Mouse (Mus musculus) neural tube, embryonic 14.5 days (tissue): ENCODE data around the gene Slco3a1. TPM values are rescaled to one million over a fixed set of nuclear protein-coding genes. Genes with fewer than 3 reads are reported as not detected.
A peak's percentile ranks its signal among the peaks of the same experiment; 100 is the strongest.

Experiments
- ATAC-seq: fragments of 200-750 bp; cut with Nextera tagmentation; 2 replicates; pipeline ENCODE4 v1.8.0; 2017; ENCODE audit warnings: low read depth, mild to moderate bottlenecking, moderate TSS enrichment, moderate library complexity
- H3K27ac ChIP-seq: fragments of 300-500 bp; sonication (generic); 2 replicates; pipeline ENCODE4 v1.5.1; 2014; ENCODE audit warnings: low read depth, mild to moderate bottlenecking, control low read depth, low read length, moderate library complexity, mixed read lengths
- H3K27me3 ChIP-seq: fragments of 300-500 bp; sonication (generic); 2 replicates; pipeline ENCODE4 v1.6.1; 2014; ENCODE audit warnings: low read length; ENCODE audit not compliant: control insufficient read depth, insufficient read depth
- H3K36me3 ChIP-seq: fragments of 300-500 bp; sonication (generic); 2 replicates; pipeline ENCODE4 v1.6.1; 2014; ENCODE audit warnings: low read length, mixed read lengths; ENCODE audit not compliant: control insufficient read depth, insufficient read depth
- H3K4me1 ChIP-seq: fragments of 300-500 bp; sonication (generic); 2 replicates; pipeline ENCODE4 v1.6.1; 2014; ENCODE audit warnings: low read length; ENCODE audit not compliant: control insufficient read depth, insufficient read depth
- H3K4me2 ChIP-seq: fragments of 300-500 bp; sonication (generic); 2 replicates; pipeline ENCODE4 v1.6.1; 2014; ENCODE audit warnings: mild to moderate bottlenecking, low read depth, low read length, control low read depth
- H3K4me3 ChIP-seq: fragments of 300-500 bp; sonication (generic); 2 replicates; pipeline ENCODE4 v1.5.1; 2014; ENCODE audit warnings: low read depth, low read length, control low read depth, mixed read lengths
- H3K9ac ChIP-seq: fragments of 300-500 bp; sonication (generic); replicated peaks from 2 replicates; pipeline ENCODE4 v1.6.1; 2014; ENCODE audit warnings: low read depth, mild to moderate bottlenecking, control low read depth, low read length, mixed read lengths
- H3K9me3 ChIP-seq: fragments of 300-500 bp; sonication (generic); 2 replicates; pipeline ENCODE4 v1.6.1; 2016; ENCODE audit warnings: low read length; ENCODE audit not compliant: control insufficient read depth
- WGBS: fragments of 180-500 bp; shearing (Covaris S2); extraction: QIAGEN DNeasy Blood & Tissue Kit; methylation state at CpG from one replicate; pipeline ENCODE4 v1.1.7; 2014; 5-methylcytosine and 5-hydroxymethylcytosine counted together
- polyA plus RNA-seq: library from polyadenylated mRNA; unstranded; fragments of >200 nt; fragmentation: Nextera tagmentation; extraction: Ambion mirVana; gene quantifications from 2 replicates; pipeline ENCODE4 v1.2.1, GENCODE M21; 2014

Gene Slco3a1
- polyA plus RNA-seq, 1 experiment from 2014 or later: 18.6 TPM

GRCm38 (mm10) chr7:74381051-74381450 is 173.5 kb downstream of the Slco3a1 start:
- peaks cover 2% of the 10 kb centered on the region; the same call in 1 of the 2 replicates for H3K4me1 ChIP-seq
- 78% methylated on average over 2 of the region's 2 CpGs for WGBS

DNA sequence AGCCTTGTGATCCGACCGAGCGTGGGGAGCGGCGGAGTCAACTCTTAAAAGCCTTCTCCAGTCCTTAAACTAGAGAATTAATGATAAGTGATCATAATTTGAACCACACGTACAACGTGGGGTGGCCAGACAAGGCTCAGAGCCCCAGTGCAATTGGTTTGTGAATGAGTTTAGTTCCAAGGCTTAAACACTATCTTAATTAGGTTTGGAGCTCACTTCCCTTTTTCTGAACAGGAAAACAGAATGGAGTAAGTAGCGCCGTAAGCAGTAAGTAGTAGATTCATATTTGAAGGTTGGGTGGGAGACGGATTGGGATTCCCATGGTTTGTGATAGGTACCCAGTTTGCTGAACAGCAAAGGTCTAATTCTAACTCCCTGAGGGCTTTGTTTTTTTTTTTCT is 176.7 kb downstream of the Slco3a1 start:
- H3K9ac ChIP-seq: no peak overlapping the region
- no peak for ATAC-seq
- H3K9me3 ChIP-seq: no peaks in the 10 kb centered on the region
- no peak overlapping the region for H3K4me2 ChIP-seq
- 76% methylated on average over 10 of the region's 10 CpGs for WGBS
- H3K4me1 ChIP-seq: peaks cover 2% of the 10 kb centered on the region; the same call in 1 of the 2 replicates
- H3K27ac ChIP-seq: no peak overlapping the region
- H3K4me3 ChIP-seq: no peak overlapping the region
- no peaks in the 10 kb centered on the region for H3K27me3 ChIP-seq
- H3K36me3 ChIP-seq: no peaks in the 10 kb centered on the region

More at GRCm38 (mm10) chr7:74381051-74381450, 173.5 kb downstream of the Slco3a1 start:
- no peak for ATAC-seq
- no peak overlapping the region for H3K4me2 ChIP-seq
- H3K27me3 ChIP-seq: no peaks in the 10 kb centered on the region
- no peak overlapping the region for H3K4me3 ChIP-seq
- no peak overlapping the region for H3K27ac ChIP-seq
- no peaks in the 10 kb centered on the region for H3K36me3 ChIP-seq
- no peaks in the 10 kb centered on the region for H3K9me3 ChIP-seq
- no peak overlapping the region for H3K9ac ChIP-seq

GRCm38 (mm10) chr7:74376397-74377044 is 178.1 kb downstream of the Slco3a1 start:
- Histone ChIP-seq H3K4me3 (no peak overlapping the region), H3K27me3 (no peaks in the 10 kb centered on the region), H3K27ac (no peak overlapping the region), H3K9ac (no peak overlapping the region), H3K4me2 (no peak overlapping the region), H3K4me1 (peaks cover 2% of the 10 kb centered on the region; the same call in 1 of the 2 replicates), H3K9me3 (no peaks in the 10 kb centered on the region), H3K36me3 (no peaks in the 10 kb centered on the region)
- no peak for ATAC-seq
- WGBS: 53% methylated on average over 12 of the region's 12 CpGs

DNA sequence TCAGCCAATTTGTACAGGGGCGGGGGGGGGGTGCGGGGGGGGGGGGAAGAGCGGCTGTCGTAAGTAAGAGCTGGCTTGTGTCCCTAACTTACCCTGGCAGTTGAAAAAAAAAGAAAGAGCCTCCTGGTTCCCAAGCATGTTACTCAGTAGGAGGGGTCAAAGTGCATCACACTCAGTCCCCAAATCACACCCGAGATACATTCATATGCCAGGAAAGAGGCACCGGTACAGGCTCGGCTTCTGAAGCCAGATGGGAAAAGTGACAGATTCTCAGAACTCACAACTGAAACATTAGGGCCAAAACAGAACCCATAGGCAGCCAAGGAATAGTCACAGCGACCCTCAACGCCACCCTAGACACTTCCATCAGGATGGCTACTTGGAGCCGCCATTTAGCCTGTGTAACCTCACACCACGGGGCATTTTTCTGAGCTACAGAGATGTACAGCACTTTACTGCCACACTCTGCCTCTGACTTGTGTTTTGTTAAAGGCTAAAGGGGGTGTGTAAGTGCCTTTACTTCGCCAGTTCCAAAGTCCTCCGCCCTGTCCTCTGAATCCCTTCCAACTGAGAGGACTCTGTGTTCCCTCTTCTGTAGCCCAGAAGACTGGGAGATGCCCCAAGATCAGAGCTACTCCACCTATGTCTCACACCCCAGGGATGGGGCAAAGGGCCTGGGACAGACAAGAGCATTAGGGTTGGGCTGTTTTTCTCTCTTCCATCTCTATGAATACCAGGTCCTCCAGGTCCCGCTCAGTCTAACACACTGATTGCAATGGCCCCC is 179.2 kb downstream of the Slco3a1 start:
- Histone ChIP-seq H3K4me2 (no peak overlapping the region), H3K4me3 (no peak overlapping the region), H3K27ac (no peak overlapping the region), H3K9ac (no peak overlapping the region), H3K36me3 (no peaks in the 10 kb centered on the region), H3K9me3 (no peaks in the 10 kb centered on the region), H3K4me1 (peaks cover 2% of the 10 kb centered on the region; the same call in 1 of the 2 replicates), H3K27me3 (no peaks in the 10 kb centered on the region)
- ATAC-seq: no peak
- 80% methylated on average over 13 of the region's 14 CpGs for WGBS

GRCm38 (mm10) chr7:74373056-74373455 is 181.5 kb downstream of the Slco3a1 start:
- H3K4me1 ChIP-seq: peaks cover 2% of the 10 kb centered on the region; the same call in 1 of the 2 replicates
- H3K4me3 ChIP-seq: no peak overlapping the region
- H3K36me3 ChIP-seq: no peaks in the 10 kb centered on the region
- no peak overlapping the region for H3K4me2 ChIP-seq
- WGBS: 89% methylated on average over 6 of the region's 6 CpGs
- no peak for ATAC-seq
- H3K9ac ChIP-seq: no peak overlapping the region
- no peak overlapping the region for H3K27ac ChIP-seq
- no peaks in the 10 kb centered on the region for H3K9me3 ChIP-seq
- H3K27me3 ChIP-seq: no peaks in the 10 kb centered on the region

DNA sequence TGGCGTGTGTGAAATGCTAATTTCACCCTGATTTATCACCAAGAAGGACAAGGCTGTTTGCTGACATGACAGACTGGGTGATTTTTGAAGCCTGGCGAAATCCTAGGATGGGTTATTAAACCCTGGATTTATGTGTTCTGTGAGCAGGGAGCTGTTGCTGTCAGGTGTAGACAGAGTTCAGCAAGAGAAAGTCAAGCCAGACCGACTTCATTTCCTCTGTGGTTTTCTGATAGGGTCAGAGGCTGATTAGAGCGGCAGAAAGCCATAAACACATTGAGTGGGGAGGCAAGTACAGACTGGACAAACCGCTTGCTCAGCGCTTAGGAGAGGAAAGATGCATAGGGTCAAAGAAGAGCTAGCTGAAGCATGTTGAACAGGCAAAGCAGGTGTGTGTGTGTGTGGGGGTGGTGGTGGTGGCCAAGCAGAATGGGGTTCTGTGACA is 182.4 kb downstream of the Slco3a1 start:
- WGBS: 43% methylated on average over 6 of the region's 6 CpGs
- H3K4me2 ChIP-seq: no peak overlapping the region

DNA sequence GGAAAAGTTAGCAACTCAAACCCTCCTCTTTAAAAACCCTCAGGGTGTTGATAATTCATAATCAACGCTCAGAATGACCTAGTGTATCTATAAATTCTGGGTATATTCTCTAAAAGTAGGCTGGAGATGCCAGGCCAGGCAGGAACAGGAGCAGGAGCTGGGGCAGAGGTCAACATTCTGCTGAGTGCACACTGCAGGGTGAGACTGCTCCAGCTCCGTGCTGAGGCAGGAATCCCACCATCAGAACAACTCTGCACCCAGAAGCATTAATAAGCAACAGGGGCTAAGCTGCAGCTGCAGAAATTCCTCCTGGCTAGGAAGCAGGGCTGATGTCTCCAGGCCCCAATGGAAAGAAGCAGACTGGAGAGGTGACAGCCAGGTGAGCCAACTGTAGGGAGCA is 182.9 kb downstream of the Slco3a1 start:
- H3K4me2 ChIP-seq: no peak overlapping the region
- H3K4me1 ChIP-seq: peaks cover 5% of the 10 kb centered on the region; the same call in 1 of the 2 replicates
- H3K27ac ChIP-seq: no peak overlapping the region
- H3K9ac ChIP-seq: no peak overlapping the region
- no peaks in the 10 kb centered on the region for H3K9me3 ChIP-seq
- WGBS: 34% methylated on average over 2 of the region's 2 CpGs
- H3K36me3 ChIP-seq: no peaks in the 10 kb centered on the region
- peak; percentile 30; the same call in 1 of the 2 replicates for ATAC-seq
- no peak overlapping the region for H3K4me3 ChIP-seq
- no peaks in the 10 kb centered on the region for H3K27me3 ChIP-seq

More for the DNA sequence above, 182.4 kb downstream of the Slco3a1 start:
- peaks cover 5% of the 10 kb centered on the region; the same call in 1 of the 2 replicates for H3K4me1 ChIP-seq
- ATAC-seq: peak; percentile 12; the same call in 1 of the 2 replicates
- no peak overlapping the region for H3K9ac ChIP-seq
- no peaks in the 10 kb centered on the region for H3K27me3 ChIP-seq
- H3K9me3 ChIP-seq: no peaks in the 10 kb centered on the region
- no peak overlapping the region for H3K4me3 ChIP-seq
- no peaks in the 10 kb centered on the region for H3K36me3 ChIP-seq
- H3K27ac ChIP-seq: no peak overlapping the region

- Histone ChIP-seq H3K4me1 (peaks cover 5% of the 10 kb centered on the region; the same call in 1 of the 2 replicates), H3K27me3 (no peaks in the 10 kb centered on the region), H3K9ac (no peak overlapping the region), H3K27ac (no peak overlapping the region), H3K9me3 (no peaks in the 10 kb centered on the region), H3K4me2 (no peak overlapping the region), H3K4me3 (no peak overlapping the region), H3K36me3 (no peaks in the 10 kb centered on the region)
- 38% methylated on average over 2 of the region's 2 CpGs for WGBS
- ATAC-seq: peak; percentile 79
Measured at GRCm38 (mm10) chr7:74371208-74371607, 183.4 kb downstream of the Slco3a1 start.

DNA sequence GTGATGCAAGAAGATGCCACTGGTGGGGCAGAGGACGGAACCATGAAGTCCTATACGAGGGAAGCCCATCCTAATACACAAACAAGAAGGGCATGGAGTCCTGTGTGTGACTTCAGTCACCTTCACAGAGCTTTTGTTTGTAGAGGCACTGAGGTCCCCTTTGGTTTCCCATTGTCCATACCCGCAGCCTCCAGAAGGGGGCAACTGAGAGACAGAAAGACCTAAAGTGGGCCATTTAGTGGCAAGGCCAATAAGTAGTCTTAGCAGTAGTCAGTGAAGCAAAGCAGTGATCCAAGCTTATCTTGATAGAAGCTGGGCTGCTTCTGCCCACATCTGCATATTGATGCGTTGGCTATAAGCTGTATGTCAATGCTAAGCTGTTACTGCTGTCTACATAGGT is 184.9 kb downstream of the Slco3a1 start:
- H3K36me3 ChIP-seq: no peaks in the 10 kb centered on the region
- WGBS: 68% methylated on average over 4 of the region's 4 CpGs
- H3K27me3 ChIP-seq: no peaks in the 10 kb centered on the region
- no peak overlapping the region for H3K27ac ChIP-seq
- no peak overlapping the region for H3K4me2 ChIP-seq
- no peak for ATAC-seq
- no peaks in the 10 kb centered on the region for H3K9me3 ChIP-seq
- H3K4me3 ChIP-seq: no peak overlapping the region
- peaks cover 10% of the 10 kb centered on the region; the same call in 1 of the 2 replicates for H3K4me1 ChIP-seq
- no peak overlapping the region for H3K9ac ChIP-seq
